Mouse (Mus musculus) embryo, embryonic 10.5 days (tissue): ENCODE data around the gene Dspp.

Source experiments
- DNase-seq: peaks from one replicate; pipeline ENCODE4 v3.0.0-alpha.2; 2015; ENCODE audit warnings: low spot score

The Dspp gene

GRCm38 (mm10) chr5:104170412-104170811 is at the start of gene Dspp:
Gene Dspp, plus strand, starts transcription at chr5:104170712.
- no peak for DNase-seq

GRCm38 (mm10) chr5:104124016-104124658 is 46.4 kb upstream of the Dspp start:
- DNase-seq: no peak

- DNase-seq: no peak
Observed at GRCm38 (mm10) chr5:104126561-104127320, 43.8 kb upstream of the Dspp start.

GRCm38 (mm10) chr5:104127351-104127750 is 43.2 kb upstream of the Dspp start:
- DNase-seq: no peak

- DNase-seq: peak; percentile 60
Observed at GRCm38 (mm10) chr5:104128281-104129031, 42.1 kb upstream of the Dspp start.

- no peak for DNase-seq
Observed at GRCm38 (mm10) chr5:104130891-104131290, 39.6 kb upstream of the Dspp start.

GRCm38 (mm10) chr5:104131544-104131943 is 39.0 kb upstream of the Dspp start:
- DNase-seq: peak; percentile 56

GRCm38 (mm10) chr5:104133752-104134151 is 36.8 kb upstream of the Dspp start:
- DNase-seq: no peak

GRCm38 (mm10) chr5:104137920-104138541 is 32.5 kb upstream of the Dspp start:
- DNase-seq: no peak

- DNase-seq: no peak
Observed at GRCm38 (mm10) chr5:104141067-104141466, 29.4 kb upstream of the Dspp start.

- DNase-seq: no peak
Observed at GRCm38 (mm10) chr5:104144057-104144456, 26.5 kb upstream of the Dspp start.

GRCm38 (mm10) chr5:104149349-104149748 is 21.2 kb upstream of the Dspp start:
- peak; percentile 21 for DNase-seq

GRCm38 (mm10) chr5:104150196-104150595 is 20.3 kb upstream of the Dspp start:
- DNase-seq: no peak

GRCm38 (mm10) chr5:104157701-104158100 is 12.8 kb upstream of the Dspp start:
- no peak for DNase-seq

- no peak for DNase-seq
Observed at GRCm38 (mm10) chr5:104158332-104159052, 12.0 kb upstream of the Dspp start.

GRCm38 (mm10) chr5:104160581-104160980 is 9.9 kb upstream of the Dspp start:
- DNase-seq: no peak

- no peak for DNase-seq
Observed at GRCm38 (mm10) chr5:104161390-104161789, 9.1 kb upstream of the Dspp start.

GRCm38 (mm10) chr5:104163536-104163935 is 7.0 kb upstream of the Dspp start:
- DNase-seq: peak; percentile 5

GRCm38 (mm10) chr5:104173094-104173493 is 2.6 kb downstream of the Dspp start:
- no peak for DNase-seq

- no peak for DNase-seq
Observed at GRCm38 (mm10) chr5:104183743-104184142, 13.2 kb downstream of the Dspp start.

GRCm38 (mm10) chr5:104187281-104187680 is 16.8 kb downstream of the Dspp start:
- no peak for DNase-seq

GRCm38 (mm10) chr5:104195086-104195485 is 24.6 kb downstream of the Dspp start:
- no peak for DNase-seq
